Mouse (Mus musculus): Measurements from ENCODE around the gene Gprin3. TPM values are rescaled to one million over a fixed set of nuclear protein-coding genes. Genes with fewer than 3 reads are reported as not detected.
A peak's percentile ranks its signal among the peaks of the same experiment; 100 is the strongest.

The Gprin3 gene
- total RNA-seq (2021): 10 to 100 TPM in 1 of 2 experiments, 1 to 10 TPM in 1; 8.1 to 18.0 TPM

GRCm38 (mm10) chr6:59425824-59426533 is at the start of gene Gprin3:
Gene Gprin3, minus strand, starts transcription at chr6:59426294.
- intact Hi-C loops (cut with DNase I): loop anchor here (5.0 kb wide), 1 partner anchor 179 kb away; no protein-coding TSS in a partner anchor
- peak; percentile 81 to 87 for DNase-seq (ENCODE audit: low spot score in 2 of 2)

- intact Hi-C loops (cut with DNase I): no loop called here
Observed at GRCm38 (mm10) chr6:59458861-59459260, 32.8 kb upstream of the Gprin3 start.

GRCm38 (mm10) chr6:59456116-59456515 is 30.0 kb upstream of the Gprin3 start:
- intact Hi-C loops (cut with DNase I): no loop called here
- no peak for DNase-seq (ENCODE audit: low spot score in 2 of 2)

More at GRCm38 (mm10) chr6:59458861-59459260, 32.8 kb upstream of the Gprin3 start:
- no peak for DNase-seq (ENCODE audit: low spot score in 2 of 2)

- intact Hi-C loops (cut with DNase I): no loop called here
- DNase-seq (ENCODE audit: low spot score in 2 of 2): no peak
Observed at GRCm38 (mm10) chr6:59451348-59451747, 25.3 kb upstream of the Gprin3 start.

- intact Hi-C loops (cut with DNase I): no loop called here
- DNase-seq (ENCODE audit: low spot score in 2 of 2): no peak
Observed at GRCm38 (mm10) chr6:59445101-59445503, 19.0 kb upstream of the Gprin3 start.

- intact Hi-C loops (cut with DNase I): no loop called here
- no peak for DNase-seq (ENCODE audit: low spot score in 2 of 2)
Observed at GRCm38 (mm10) chr6:59435906-59436305, 9.8 kb upstream of the Gprin3 start.

- intact Hi-C loops (cut with DNase I): no loop called here
Observed at GRCm38 (mm10) chr6:59433116-59433515, 7.0 kb upstream of the Gprin3 start.

GRCm38 (mm10) chr6:59426534-59426885 is 416 bp upstream of the Gprin3 start:
- intact Hi-C loops (cut with DNase I): loop anchor here (5.0 kb wide), 1 partner anchor 179 kb away; no protein-coding TSS in a partner anchor

More at GRCm38 (mm10) chr6:59433116-59433515, 7.0 kb upstream of the Gprin3 start:
- DNase-seq (ENCODE audit: low spot score in 2 of 2): no peak

GRCm38 (mm10) chr6:59424871-59425740 is 988 bp downstream of the Gprin3 start:
- no peak for DNase-seq (ENCODE audit: low spot score in 2 of 2)
- intact Hi-C loops (cut with DNase I): loop anchor here (5.0 kb wide), 1 partner anchor 178 kb away; no protein-coding TSS in a partner anchor

More at GRCm38 (mm10) chr6:59426534-59426885, 416 bp upstream of the Gprin3 start:
- no peak for DNase-seq (ENCODE audit: low spot score in 2 of 2)

GRCm38 (mm10) chr6:59423836-59424235 is 2.3 kb downstream of the Gprin3 start:
- no peak for DNase-seq (ENCODE audit: low spot score in 2 of 2)
- intact Hi-C loops (cut with DNase I): no loop called here

- intact Hi-C loops (cut with DNase I): no loop called here
- DNase-seq (ENCODE audit: low spot score in 2 of 2): no peak
Observed at GRCm38 (mm10) chr6:59419264-59419663, 6.8 kb downstream of the Gprin3 start.

- DNase-seq (ENCODE audit: low spot score in 2 of 2): peak in 1 of 2 experiments; percentile 49
- intact Hi-C loops (cut with DNase I): no loop called here
Observed at GRCm38 (mm10) chr6:59418659-59419058, 7.4 kb downstream of the Gprin3 start.

- intact Hi-C loops (cut with DNase I): no loop called here
- DNase-seq (ENCODE audit: low spot score in 2 of 2): no peak
Observed at GRCm38 (mm10) chr6:59414816-59415215, 11.3 kb downstream of the Gprin3 start.

- intact Hi-C loops (cut with DNase I): no loop called here
- no peak for DNase-seq (ENCODE audit: low spot score in 2 of 2)
Observed at GRCm38 (mm10) chr6:59412417-59413346, 13.4 kb downstream of the Gprin3 start.

- intact Hi-C loops (cut with DNase I): no loop called here
- no peak for DNase-seq (ENCODE audit: low spot score in 2 of 2)
Observed at GRCm38 (mm10) chr6:59409001-59409700, 16.9 kb downstream of the Gprin3 start.

GRCm38 (mm10) chr6:59407482-59407997 is 18.6 kb downstream of the Gprin3 start:
- intact Hi-C loops (cut with DNase I): no loop called here
- DNase-seq (ENCODE audit: low spot score in 2 of 2): no peak

GRCm38 (mm10) chr6:59390208-59390607 is 35.9 kb downstream of the Gprin3 start:
- DNase-seq (ENCODE audit: low spot score in 2 of 2): no peak
- intact Hi-C loops (cut with DNase I): no loop called here

- intact Hi-C loops (cut with DNase I): no loop called here
- DNase-seq (ENCODE audit: low spot score in 2 of 2): peak in 1 of 2 experiments; percentile 11
Observed at GRCm38 (mm10) chr6:59365300-59365699, 60.8 kb downstream of the Gprin3 start.

GRCm38 (mm10) chr6:59363282-59363681 is 62.8 kb downstream of the Gprin3 start:
- DNase-seq (ENCODE audit: low spot score in 2 of 2): no peak
- intact Hi-C loops (cut with DNase I): no loop called here
